Mouse (Mus musculus) left cerebral cortex, adult 18-20 months (tissue): ENCODE results near the gene Atxn2l. TPM values are rescaled to one million over a fixed set of nuclear protein-coding genes. Genes with fewer than 3 reads are reported as not detected.

Experiments used
- total RNA-seq, 2 experiments: library from RNA; stranded (reverse); gene quantifications; 2 replicates each; pipeline ENCODE4 v1.2.3; 2021

Gene Atxn2l
- total RNA-seq, 2 experiments from 2014 or later: 110 to 115 TPM

Other genes starting within 250 kb of the Atxn2l start
- gene Sbk1, start 230.8 kb downstream of the Atxn2l start, total RNA-seq: 10 to 100 TPM; 77.0 to 77.5 TPM
- gene Lat, start 133.9 kb downstream of the Atxn2l start, total RNA-seq: 1 to 10 TPM; 1.5 to 1.7 TPM
- gene Spns1, start 126.0 kb downstream of the Atxn2l start, total RNA-seq: 10 to 100 TPM; 84.7 to 85.3 TPM
- gene Nfatc2ip, start 106.7 kb downstream of the Atxn2l start, total RNA-seq: 1 to 10 TPM; 4.5 to 5.8 TPM
- gene Cd19, start 88.5 kb downstream of the Atxn2l start, total RNA-seq: not detected
- gene Rabep2, start 74.7 kb downstream of the Atxn2l start, total RNA-seq: 10 to 100 TPM; 14.0 to 14.6 TPM
- under 1 TPM; 0.12 to 0.49 TPM for gene Atp2a1, start 40.3 kb downstream of the Atxn2l start, total RNA-seq
- gene Sh2b1, start 28.0 kb downstream of the Atxn2l start, total RNA-seq: 10 to 100 TPM; 73.1 to 76.3 TPM
- gene Tufm, start 16.1 kb downstream of the Atxn2l start, total RNA-seq: 10 to 100 TPM; 90.5 to 94.1 TPM
- 100 to 1,000 TPM; 182 to 184 TPM for gene Eif3c, start 63.0 kb upstream of the Atxn2l start, total RNA-seq
- gene Apobr, start 81.5 kb upstream of the Atxn2l start, total RNA-seq: 1 to 10 TPM in 1 of 2 experiments, under 1 TPM in 1; 0.58 to 1.1 TPM
- 10 to 100 TPM; 26.2 to 26.7 TPM for gene Cln3, start 82.4 kb upstream of the Atxn2l start, total RNA-seq
- gene Il27, start 91.5 kb upstream of the Atxn2l start, total RNA-seq: not detected
- 10 to 100 TPM; 20.3 to 22.6 TPM for gene Nupr1, start 127.4 kb upstream of the Atxn2l start, total RNA-seq
- gene Sgf29, start 145.9 kb upstream of the Atxn2l start, total RNA-seq: 10 to 100 TPM; 30.5 to 32.9 TPM
- gene Sult1a1, start 173.0 kb upstream of the Atxn2l start, total RNA-seq: 10 to 100 TPM in 1 of 2 experiments, 1 to 10 TPM in 1; 8.1 to 12.9 TPM
- 10 to 100 TPM; 90.5 to 94.8 TPM for gene Bola2, start 192.0 kb upstream of the Atxn2l start, total RNA-seq
- 10 to 100 TPM; 14.5 to 15.1 TPM for gene Slx1b, start 192.3 kb upstream of the Atxn2l start, total RNA-seq
- 100 to 1,000 TPM; 161 to 166 TPM for gene Coro1a, start 204.3 kb upstream of the Atxn2l start, total RNA-seq